Mouse (Mus musculus): ENCODE measurements around the gene Lrp10.

GRCm38 (mm10) chr14:54487732-54488131, 23.8 kb downstream of the Lrp10 start:
- no peak for TF ChIP-seq ZC3H11A (IDR thresholded peaks at IDR 0.05; ENCODE audit: borderline replicate concordance, low read depth, low read length)
- TF ChIP-seq HCFC1 (IDR thresholded peaks at IDR 0.05; ENCODE audit: borderline replicate concordance, insufficient read depth, low read length), result no peak
- no peak for TF ChIP-seq CHD2 (IDR thresholded peaks at IDR 0.05; ENCODE audit: low read depth, low read length)
- no peak for TF ChIP-seq MAFK (IDR thresholded peaks at IDR 0.05; ENCODE audit: insufficient read depth, low read depth, low read length)
- TF ChIP-seq ZNF384 (IDR thresholded peaks at IDR 0.05; ENCODE audit: low read depth, low read length), result no peak

Measured in ES-E14 (cell line).